Mouse (Mus musculus) splenic B cell, adult 2 months (primary cell): Measurements from ENCODE around the gene Fads2.

Experiments used
- DNase-seq: peaks from one replicate; pipeline ENCODE4 v3.0.0-alpha.2; 2011; ENCODE audit warnings: low read depth, low spot score
- H3K27me3 ChIP-seq: 2 replicates; pipeline ENCODE4 v1.6.1; 2012; ENCODE audit warnings: mild to moderate bottlenecking, low read length, moderate library complexity, mixed read lengths; ENCODE audit not compliant: control insufficient read depth, poor library complexity, insufficient read depth, severe bottlenecking
- H3K36me3 ChIP-seq: 2 replicates; pipeline ENCODE4 v1.6.1; 2012; ENCODE audit warnings: mild to moderate bottlenecking, low read length, moderate library complexity, mixed read lengths; ENCODE audit not compliant: control insufficient read depth, poor library complexity, insufficient read depth, severe bottlenecking

Fads2 gene

DNA sequence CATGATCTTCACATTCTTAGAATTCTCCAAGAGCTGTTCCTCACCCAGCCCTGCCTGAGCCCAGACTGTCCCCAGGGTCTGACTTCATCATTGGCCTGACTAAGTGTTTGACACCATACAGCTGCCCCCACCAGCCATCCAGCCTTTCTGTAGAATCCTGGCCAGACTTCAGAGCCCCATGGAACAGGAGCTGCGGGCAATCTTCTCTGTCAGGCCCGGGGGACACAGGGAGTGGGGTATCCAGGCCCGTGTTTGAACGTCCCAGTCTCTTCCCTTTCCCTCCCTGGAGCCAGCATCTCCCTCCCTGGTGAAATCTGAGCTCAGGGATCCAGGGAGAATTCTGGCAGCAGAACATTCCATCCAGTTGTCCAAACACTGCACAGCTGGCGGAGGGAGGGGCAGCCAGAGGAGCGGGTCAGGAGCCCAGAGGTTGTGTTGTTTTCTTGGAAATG, 88.7 kb downstream of the Fads2 start:
- Histone ChIP-seq H3K36me3 (no peaks in the 10 kb centered on the region), H3K27me3 (no peaks in the 10 kb centered on the region)
- DNase-seq = no peak
